Mouse (Mus musculus): ENCODE results near the gene Ccdc30. TPM values are rescaled to one million over a fixed set of nuclear protein-coding genes. Genes with fewer than 3 reads are reported as not detected.

The Ccdc30 gene
- not detected in 2 replicates for total RNA-seq (2023)

DNA sequence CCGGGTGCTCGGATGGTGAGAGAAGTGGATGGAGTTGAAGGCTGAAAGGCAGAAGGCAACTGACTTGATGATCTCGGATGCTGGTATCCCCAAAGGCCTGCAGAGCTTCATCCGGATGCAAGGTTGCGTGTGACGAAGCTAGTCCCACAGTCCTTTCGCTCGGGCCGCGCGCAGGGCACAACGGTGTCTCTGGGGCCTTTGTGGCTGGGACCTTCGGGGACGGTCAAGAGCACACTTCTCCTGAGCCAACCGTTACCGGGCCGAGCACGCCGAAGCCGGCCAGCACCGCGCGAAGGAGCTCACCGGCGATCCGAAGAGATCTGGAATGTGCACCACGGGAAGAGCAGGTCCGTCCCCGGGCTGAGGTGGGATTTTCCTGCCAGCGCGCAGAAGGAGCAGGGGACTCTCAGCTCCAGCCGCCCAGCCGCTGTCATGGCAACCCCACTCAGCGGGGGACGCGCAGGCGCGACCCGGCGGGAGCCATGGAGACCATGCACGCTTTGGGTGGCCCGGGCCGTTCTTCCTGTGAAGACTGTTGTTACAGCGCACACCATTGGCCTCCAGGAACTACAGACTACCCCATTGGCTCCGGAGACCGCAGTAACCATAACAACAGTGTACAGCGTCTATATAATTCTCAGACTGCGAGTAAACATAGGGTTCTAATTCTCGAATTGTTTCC, at the start of gene Ccdc30:
Gene Ccdc30 (minus strand): TSS at position 450 of the 682 bp plus-strand sequence.

GRCm38 (mm10) chr4:119422294-119422964, 7.1 kb upstream of the Ccdc30 start, which contains the start of the genes Ppcs and Zmynd12:
Gene Ppcs, minus strand, starts transcription at chr4:119422420.
Gene Zmynd12, plus strand, starts transcription at chr4:119422814.

DNA sequence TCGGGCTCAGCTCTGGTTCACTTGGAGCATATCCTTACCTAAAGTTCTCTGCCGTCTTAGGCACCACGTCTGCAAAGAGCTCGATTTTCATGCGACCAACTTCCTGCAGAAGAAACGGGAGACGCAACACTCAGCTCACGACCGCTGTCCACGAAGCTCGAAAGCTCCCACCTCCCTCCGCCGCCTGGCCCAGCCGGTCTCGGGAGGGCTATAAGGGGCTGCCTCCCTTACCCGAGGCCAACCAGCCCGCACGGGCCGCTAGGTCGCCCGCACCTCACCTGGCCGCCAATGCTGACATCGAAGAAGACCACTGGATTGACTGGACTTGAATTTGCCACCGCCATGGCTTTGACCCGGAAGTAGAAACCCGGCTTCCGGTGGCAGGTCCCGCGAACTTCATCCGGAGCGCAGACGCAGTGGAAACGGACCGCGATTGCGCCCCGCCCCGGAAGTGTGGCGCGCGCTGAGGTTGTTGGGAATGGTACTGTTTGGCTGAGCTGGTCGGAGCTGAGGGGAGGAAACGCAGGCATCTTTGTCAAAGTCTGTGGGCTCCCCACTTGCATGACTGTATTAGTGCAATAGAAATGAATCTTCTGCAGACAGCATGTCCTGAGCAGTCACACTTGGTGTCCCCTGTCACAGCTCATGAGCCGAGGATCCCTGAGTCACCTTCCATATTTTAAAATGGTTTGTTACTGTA, 95.0 kb downstream of the Ccdc30 start, which contains the start of gene Ppih:
Gene Ppih (minus strand): TSS at position 416 of the 700 bp plus-strand sequence.

DNA sequence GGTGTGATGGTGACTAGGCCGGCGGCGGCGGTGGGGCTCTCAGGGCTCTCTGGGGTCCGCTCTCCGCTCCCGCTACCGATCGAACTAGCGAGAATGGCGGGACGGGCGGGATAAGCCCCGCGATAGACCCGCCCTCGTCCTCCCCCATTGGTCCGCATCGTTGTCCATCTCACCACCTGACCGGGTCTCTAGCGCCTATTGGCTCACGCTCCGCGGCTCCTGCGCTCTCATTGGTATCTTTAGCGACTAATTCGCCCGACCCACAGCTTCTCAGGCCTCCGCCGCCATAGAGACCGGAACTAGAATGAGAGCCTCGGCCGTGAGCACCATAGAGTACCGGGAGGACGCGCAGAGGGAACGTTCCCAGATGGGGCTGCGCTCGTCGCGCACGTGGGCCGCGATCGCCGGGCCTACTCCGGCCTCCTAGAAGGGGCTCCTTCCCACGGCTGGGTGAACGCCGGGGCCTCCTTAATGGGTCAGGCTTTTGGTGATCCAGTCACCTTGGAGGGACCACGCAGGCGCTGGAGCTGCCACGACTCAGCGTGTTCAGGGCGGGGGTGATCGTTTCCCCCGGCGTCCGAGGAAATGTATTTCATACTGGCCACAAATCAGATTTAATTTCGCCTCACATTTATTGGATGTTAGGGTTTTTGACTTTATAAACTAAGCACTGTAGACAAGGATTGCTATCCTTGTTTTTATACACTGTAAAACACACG, 120.7 kb downstream of the Ccdc30 start, which contains the start of gene Ybx1:
Gene Ybx1 (minus strand): TSS at position 190 of the 719 bp plus-strand sequence.

Other genes with a start within 250 kb of the Ccdc30 start
- gene Zfp691, start 241.3 kb downstream of the Ccdc30 start, total RNA-seq (2023): 3.4 and 5.6 TPM in 2 replicates
- 3.8 and 7.3 TPM in 2 replicates for gene Ermap, start 225.5 kb downstream of the Ccdc30 start, total RNA-seq (2023)
- 5.2 and 7.2 TPM in 2 replicates for gene Svbp, start 220.2 kb downstream of the Ccdc30 start, total RNA-seq (2023)
- not detected in 2 replicates for gene Tmem269, start 197.3 kb downstream of the Ccdc30 start, total RNA-seq (2023)
- gene AU022252, start 182.8 kb downstream of the Ccdc30 start, total RNA-seq (2023): 2.3 and 4.0 TPM in 2 replicates
- 1.5 and 4.1 TPM in 2 replicates for gene P3h1, start 182.6 kb downstream of the Ccdc30 start, total RNA-seq (2023)
- gene Cldn19, start 160.1 kb downstream of the Ccdc30 start, total RNA-seq (2023): not detected in 2 replicates
- gene Ybx1, start 120.9 kb downstream of the Ccdc30 start, total RNA-seq (2023): 294 and 313 TPM in 2 replicates
- 14.5 and 19.0 TPM in 2 replicates for gene Ppih, start 95.0 kb downstream of the Ccdc30 start, total RNA-seq (2023)
- 0.51 and 1.3 TPM in 2 replicates for gene Ppcs, start 6.9 kb upstream of the Ccdc30 start, total RNA-seq (2023)
- not detected in 2 replicates for gene Zmynd12, start 7.3 kb upstream of the Ccdc30 start, total RNA-seq (2023)
- not detected in 2 replicates for gene Rimkla, start 77.1 kb upstream of the Ccdc30 start, total RNA-seq (2023)
- gene Foxj3, start 121.5 kb upstream of the Ccdc30 start, total RNA-seq (2023): 36.0 and 50.3 TPM in 2 replicates
- 1.7 and 1.9 TPM in 2 replicates for gene Frg2f1, start 124.0 kb upstream of the Ccdc30 start, total RNA-seq (2023)
- gene Guca2a, start 222.2 kb upstream of the Ccdc30 start, total RNA-seq (2023): not detected in 2 replicates
- not detected in 2 replicates for gene Guca2b, start 243.4 kb upstream of the Ccdc30 start, total RNA-seq (2023)